Comparison of ENCODE assay signal across 8 mouse cellular contexts in the genomic region with DNA sequence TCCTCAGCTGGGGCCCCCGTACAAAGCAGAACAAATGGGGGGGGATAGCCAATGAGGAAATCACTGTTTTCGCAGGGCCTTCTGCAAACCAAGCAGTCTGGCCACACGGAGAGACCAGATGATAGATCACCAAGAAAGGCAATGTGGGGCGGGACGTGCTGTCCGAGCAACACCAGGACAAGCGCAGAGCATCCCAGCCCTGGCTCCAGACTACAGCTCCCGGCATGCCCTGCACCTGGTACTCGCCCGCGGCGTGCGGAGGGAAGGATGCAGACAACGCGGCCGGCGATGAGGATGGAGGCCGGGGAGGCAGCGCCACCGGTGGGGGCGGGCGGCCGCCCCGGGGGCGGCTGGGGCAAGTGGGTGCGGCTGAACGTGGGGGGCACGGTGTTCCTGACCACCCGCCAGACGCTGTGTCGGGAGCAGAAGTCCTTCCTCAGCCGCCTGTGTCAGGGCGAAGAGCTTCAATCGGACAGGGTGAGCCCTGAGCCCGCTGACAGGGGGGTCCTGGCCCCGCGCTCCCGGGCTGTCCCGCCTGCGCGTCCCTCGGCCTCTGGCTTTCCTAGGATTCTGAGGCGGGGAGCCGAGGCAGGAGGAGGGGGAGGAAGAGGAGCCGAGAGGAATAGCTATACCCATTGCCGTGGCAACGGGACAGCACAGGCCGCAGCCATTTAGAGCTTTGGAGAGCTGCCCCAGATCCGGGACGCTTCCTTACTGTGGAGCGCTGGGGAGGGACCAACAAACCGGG. TPM values are rescaled to one million over a fixed set of nuclear protein-coding genes. Genes with fewer than 3 reads are reported as not detected.
DNase-seq lines count a peak whose midpoint lies in the region; ATAC-seq lines count a peak whose summit lies in the region.

A gene (plus strand): TSS at position 174 of the 748 bp plus-strand sequence.

- peak within 1 kb of the TSS; percentile 82 for H3K9ac ChIP-seq in forebrain, embryonic 15.5 days (replicated peaks)
- no peak within 1 kb of the TSS for H3K9ac ChIP-seq in liver, embryonic 15.5 days
- peak within 1 kb of the TSS; percentile 84 for H3K9ac ChIP-seq in neural tube, embryonic 12.5 days

- intact Hi-C loops in heart, postnatal 14 days (cut with DNase I) = no loop called here

- no peaks in the 10 kb centered on the region for H3K27me3 ChIP-seq in forebrain, embryonic 15.5 days
- peaks cover 68% of the 10 kb centered on the region for H3K27me3 ChIP-seq in liver, embryonic 15.5 days
- no peaks in the 10 kb centered on the region for H3K27me3 ChIP-seq in neural tube, embryonic 12.5 days (replicated peaks)

- H3K36me3 ChIP-seq in forebrain, embryonic 15.5 days = peaks cover 4% of the 10 kb centered on the region; the same call in 1 of the 2 replicates
- no peaks in the 10 kb centered on the region for H3K36me3 ChIP-seq in liver, embryonic 15.5 days (replicated peaks)
- H3K36me3 ChIP-seq in neural tube, embryonic 12.5 days = peaks cover 31% of the 10 kb centered on the region

- peak; percentile 70 for DNase-seq in ES-CJ7 (ENCODE audit: low read depth, low spot score)
- peak; percentile 80 for DNase-seq in heart, postnatal 14 days
- peak; percentile 85 to 88 for DNase-seq in kidney, postnatal 4 days
- peak; percentile 52 to 63 for DNase-seq in urinary bladder, adult 18-20 months (ENCODE audit: low spot score in 2 of 2)

- peak within 1 kb of the TSS; percentile 70 for H3K27ac ChIP-seq in forebrain, embryonic 15.5 days (replicated peaks)
- no peak within 1 kb of the TSS; the same call in 1 of the 2 replicates for H3K27ac ChIP-seq in liver, embryonic 15.5 days (replicated peaks)
- H3K27ac ChIP-seq in neural tube, embryonic 12.5 days = peak within 1 kb of the TSS; percentile 53; the same call in 1 of the 2 replicates

- peaks cover 14% of the 10 kb centered on the region for H3K4me1 ChIP-seq in forebrain, embryonic 15.5 days
- peaks cover 29% of the 10 kb centered on the region for H3K4me1 ChIP-seq in liver, embryonic 15.5 days (replicated peaks)
- peaks cover 20% of the 10 kb centered on the region for H3K4me1 ChIP-seq in neural tube, embryonic 12.5 days

- peak; percentile 86 for ATAC-seq in cerebellum, adult (ENCODE audit: insufficient number of reproducible peaks, low FRiP score, low TSS enrichment)
- peak; percentile 91 for ATAC-seq in forebrain, embryonic 15.5 days (replicated peaks)
- peak; percentile 16; the same call in 1 of the 2 replicates for ATAC-seq in liver, embryonic 15.5 days (ENCODE audit: insufficient read depth)
- peak; percentile 85 for ATAC-seq in neural tube, embryonic 12.5 days (ENCODE audit: low FRiP score, low read depth)

- H3K9me3 ChIP-seq in forebrain, embryonic 15.5 days = no peaks in the 10 kb centered on the region
- H3K9me3 ChIP-seq in liver, embryonic 15.5 days (replicated peaks) = no peaks in the 10 kb centered on the region
- no peaks in the 10 kb centered on the region for H3K9me3 ChIP-seq in neural tube, embryonic 12.5 days

- H3K4me2 ChIP-seq in forebrain, embryonic 15.5 days (replicated peaks) = peak within 1 kb of the TSS; percentile 84
- peak within 1 kb of the TSS; percentile 64 for H3K4me2 ChIP-seq in liver, embryonic 15.5 days
- peak within 1 kb of the TSS; percentile 76 for H3K4me2 ChIP-seq in neural tube, embryonic 12.5 days (replicated peaks)

- 2% methylated on average over 46 of the region's 52 CpGs for WGBS in forebrain, embryonic 15.5 days
- 2% methylated on average over 52 of the region's 52 CpGs for WGBS in liver, embryonic 15.5 days (ENCODE audit: insufficient replicate concordance)
- WGBS in neural tube, embryonic 12.5 days = 1% methylated on average over 52 of the region's 52 CpGs

- H3K4me3 ChIP-seq in forebrain, embryonic 15.5 days = peak within 1 kb of the TSS; percentile 66
- peak within 1 kb of the TSS; percentile 47 for H3K4me3 ChIP-seq in liver, embryonic 15.5 days (replicated peaks)
- peak within 1 kb of the TSS; percentile 84 for H3K4me3 ChIP-seq in neural tube, embryonic 12.5 days

RNA-seq across cellular contexts. Expression of the gene that starts here (rescaled TPM):
- 123 and 132 TPM in 2 replicates for polyA plus RNA-seq in forebrain, embryonic 15.5 days (2015; fragmentation: Nextera tagmentation; extraction: Ambion mirVana)
- total RNA-seq in heart, postnatal 14 days (2021) = 10 to 100 TPM; 53.9 to 54.3 TPM
- polyA plus RNA-seq in liver, embryonic 15.5 days (2015; fragmentation: Nextera tagmentation; extraction: Ambion mirVana) = 4.5 and 4.6 TPM in 2 replicates
- 88.1 and 91.9 TPM in 2 replicates for polyA plus RNA-seq in neural tube, embryonic 12.5 days (2016; fragmentation: Nextera tagmentation; extraction: Ambion mirVana)

Comparison
In these comparisons a context has a peak if more than half of its experiments do, and no peak if none do; other contexts are left out.
1. RNA of the gene that starts here (polyA plus RNA-seq): 123 to 132 TPM in forebrain, embryonic 15.5 days and 88.1 to 91.9 TPM in neural tube, embryonic 12.5 days; 4.5 to 4.6 TPM in liver, embryonic 15.5 days; every median in the first group is over 10 times any median in the second.
2. ATAC-seq: peak in every context shown above with its lines; median percentile 91 in forebrain, embryonic 15.5 days; 86 in cerebellum, adult; 85 in neural tube, embryonic 12.5 days; 16 in liver, embryonic 15.5 days.
3. Peak in every context shown above with its lines, with median percentiles within 50 percentile points of each other: DNase-seq, H3K4me2 ChIP-seq and H3K4me3 ChIP-seq.